Mouse (Mus musculus): Measurements from ENCODE around the gene Myo15b. TPM values are rescaled to one million over a fixed set of nuclear protein-coding genes. Genes with fewer than 3 reads are reported as not detected.

Gene Myo15b
- polyA plus RNA-seq, 1 experiment from 2014 or later: 0.08 TPM

DNA sequence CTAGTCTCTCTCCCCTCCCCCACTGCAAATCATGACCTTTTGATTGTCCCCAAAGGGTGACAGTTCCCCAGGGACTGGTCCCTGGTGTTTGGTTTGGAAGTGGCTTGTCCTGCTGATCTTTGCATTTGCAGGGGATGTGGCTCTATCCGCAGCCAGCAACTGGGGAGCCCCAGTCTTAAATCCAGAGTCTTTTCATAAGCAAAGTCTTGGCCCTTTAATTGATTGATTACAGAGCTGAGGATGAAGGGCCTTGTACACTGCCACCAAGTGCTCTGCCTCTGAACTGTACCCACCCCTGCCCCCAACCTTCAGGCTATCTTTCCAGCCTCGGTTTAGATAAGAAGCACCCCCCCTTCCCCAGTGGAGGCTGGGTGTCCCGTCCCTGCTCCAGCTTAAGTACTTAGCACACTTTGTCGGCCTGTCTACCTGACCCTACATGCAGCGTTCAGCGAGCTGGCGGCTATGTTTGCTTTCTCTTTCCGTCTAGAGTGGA lies 25.1 kb upstream of the Myo15b start:
- H3K9me3 ChIP-seq: no peaks in the 10 kb centered on the region
- peaks cover 9% of the 10 kb centered on the region for H3K4me1 ChIP-seq (replicated peaks)
- 25% methylated on average over 8 of the region's 8 CpGs for WGBS
- H3K9ac ChIP-seq (replicated peaks): no peak overlapping the region
- no peaks in the 10 kb centered on the region for H3K36me3 ChIP-seq
- no peak overlapping the region for H3K27ac ChIP-seq
- no peak overlapping the region for H3K4me2 ChIP-seq (replicated peaks)
- no peak overlapping the region for H3K4me3 ChIP-seq (replicated peaks)
- ATAC-seq: no peak
- H3K27me3 ChIP-seq: peaks cover 62% of the 10 kb centered on the region

DNA sequence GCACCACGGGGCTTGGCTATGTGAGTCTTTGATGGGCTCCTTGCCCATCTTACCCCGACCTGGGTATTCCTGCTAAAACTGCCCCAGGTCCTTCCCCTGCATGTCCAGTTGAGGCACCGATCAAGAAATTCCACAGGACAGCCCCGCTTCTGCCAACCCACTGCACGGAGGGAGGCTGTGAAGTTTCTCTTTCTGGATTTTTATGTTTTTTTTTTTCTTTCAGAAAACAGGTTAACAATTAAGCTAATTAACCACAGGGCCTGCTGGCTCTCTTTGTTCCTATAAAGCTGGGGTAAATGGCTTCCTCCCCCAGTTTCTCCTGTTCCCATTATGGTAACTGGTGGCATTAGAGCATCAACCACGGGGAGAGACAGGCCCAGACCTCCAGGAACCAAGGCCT lies 24.2 kb upstream of the Myo15b start:
- WGBS: 69% methylated on average over 6 of the region's 6 CpGs

DNA sequence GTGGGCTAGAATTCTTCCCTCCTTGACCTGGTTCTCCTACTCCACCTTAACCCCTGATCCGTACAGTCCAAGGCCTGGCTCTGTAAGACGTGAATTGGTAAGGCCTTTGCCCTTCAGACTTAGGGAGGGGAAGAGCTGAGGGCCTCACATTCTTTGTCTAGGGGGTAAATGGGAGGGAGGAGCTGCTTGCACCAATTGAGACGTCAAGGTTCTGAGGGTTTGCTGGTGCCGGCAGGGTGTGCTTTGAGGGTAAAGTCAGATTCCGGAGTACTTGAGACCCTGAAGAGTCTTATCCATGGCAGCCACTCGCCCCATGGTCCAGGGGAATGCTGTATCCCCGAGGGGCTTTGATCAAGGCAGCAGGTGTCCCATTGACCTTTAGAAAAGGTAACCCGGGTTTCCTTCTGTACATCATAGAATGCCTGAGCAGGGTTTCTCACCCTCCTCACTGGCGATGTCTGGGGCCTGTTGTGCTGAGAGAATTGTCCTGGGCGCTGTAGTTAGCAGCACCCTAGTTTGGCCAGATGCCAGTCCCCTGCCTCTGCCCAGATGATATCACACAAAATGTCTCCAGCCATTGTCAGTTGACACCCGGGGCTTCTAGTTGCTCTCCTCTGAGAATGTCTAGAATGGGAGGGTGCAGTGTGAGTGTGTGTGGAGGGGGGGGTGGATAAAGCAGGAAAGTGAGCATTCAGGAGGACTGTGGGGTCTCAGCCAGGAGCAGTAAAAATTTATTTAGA lies 21.4 kb upstream of the Myo15b start:
- peaks cover 26% of the 10 kb centered on the region for H3K27me3 ChIP-seq

More for the DNA sequence above, 24.2 kb upstream of the Myo15b start:
- no peak for ATAC-seq
- H3K9ac ChIP-seq (replicated peaks): no peak overlapping the region
- H3K4me2 ChIP-seq (replicated peaks): no peak overlapping the region
- H3K4me3 ChIP-seq (replicated peaks): no peak overlapping the region
- peaks cover 9% of the 10 kb centered on the region for H3K4me1 ChIP-seq (replicated peaks)
- no peak overlapping the region for H3K27ac ChIP-seq
- no peaks in the 10 kb centered on the region for H3K9me3 ChIP-seq
- H3K27me3 ChIP-seq: peaks cover 54% of the 10 kb centered on the region
- H3K36me3 ChIP-seq: no peaks in the 10 kb centered on the region

DNA sequence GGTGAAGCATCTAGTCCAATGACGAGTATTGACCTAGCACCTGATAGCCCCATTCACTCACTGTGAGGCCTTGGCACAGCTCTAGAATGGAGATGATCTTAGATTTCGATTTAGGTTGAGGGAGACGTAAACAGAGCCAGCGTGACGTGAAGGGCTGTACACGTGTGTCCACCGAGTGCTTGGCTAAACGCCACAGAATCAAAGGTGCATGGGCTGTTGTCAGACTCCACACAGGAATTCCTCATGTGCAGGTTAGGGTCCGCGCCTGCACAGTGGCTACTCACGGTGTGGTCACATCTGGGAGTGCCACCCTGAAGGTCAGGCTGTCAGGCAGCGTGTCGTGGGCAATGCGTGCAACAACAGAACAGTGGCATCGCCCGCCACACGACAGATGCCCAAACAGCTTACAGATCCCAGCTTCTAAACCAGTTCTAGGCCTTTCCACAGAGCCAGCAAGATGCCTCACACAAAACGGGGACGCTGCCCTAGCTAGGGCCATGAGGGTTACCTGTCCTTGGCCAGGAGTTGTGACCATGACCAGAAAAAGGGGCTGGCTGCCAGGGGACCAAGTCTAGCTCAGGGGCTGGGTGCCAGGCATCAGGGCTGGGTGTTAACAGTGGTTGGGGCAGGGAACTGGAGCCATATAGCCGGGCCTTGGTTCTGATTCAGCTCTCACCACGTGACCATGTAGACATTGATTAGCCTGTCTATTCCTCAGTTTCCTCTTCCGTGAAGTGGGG lies 20.4 kb upstream of the Myo15b start:
- 94% methylated on average over 22 of the region's 22 CpGs for WGBS
- no peak overlapping the region for H3K9ac ChIP-seq (replicated peaks)
- no peak overlapping the region for H3K27ac ChIP-seq
- H3K27me3 ChIP-seq: peaks cover 21% of the 10 kb centered on the region
- no peak for ATAC-seq
- H3K4me3 ChIP-seq (replicated peaks): no peak overlapping the region
- H3K9me3 ChIP-seq: no peaks in the 10 kb centered on the region
- peaks cover 15% of the 10 kb centered on the region for H3K4me1 ChIP-seq (replicated peaks)
- H3K36me3 ChIP-seq: no peaks in the 10 kb centered on the region
- no peak overlapping the region for H3K4me2 ChIP-seq (replicated peaks)

More for the DNA sequence above, 21.4 kb upstream of the Myo15b start:
- Histone ChIP-seq H3K4me2 (replicated peaks) (no peak overlapping the region), H3K9ac (replicated peaks) (no peak overlapping the region), H3K4me1 (replicated peaks) (peaks cover 9% of the 10 kb centered on the region), H3K9me3 (no peaks in the 10 kb centered on the region), H3K4me3 (replicated peaks) (no peak overlapping the region), H3K36me3 (no peaks in the 10 kb centered on the region), H3K27ac (no peak overlapping the region)
- no peak for ATAC-seq
- WGBS: 27% methylated on average over 11 of the region's 11 CpGs

DNA sequence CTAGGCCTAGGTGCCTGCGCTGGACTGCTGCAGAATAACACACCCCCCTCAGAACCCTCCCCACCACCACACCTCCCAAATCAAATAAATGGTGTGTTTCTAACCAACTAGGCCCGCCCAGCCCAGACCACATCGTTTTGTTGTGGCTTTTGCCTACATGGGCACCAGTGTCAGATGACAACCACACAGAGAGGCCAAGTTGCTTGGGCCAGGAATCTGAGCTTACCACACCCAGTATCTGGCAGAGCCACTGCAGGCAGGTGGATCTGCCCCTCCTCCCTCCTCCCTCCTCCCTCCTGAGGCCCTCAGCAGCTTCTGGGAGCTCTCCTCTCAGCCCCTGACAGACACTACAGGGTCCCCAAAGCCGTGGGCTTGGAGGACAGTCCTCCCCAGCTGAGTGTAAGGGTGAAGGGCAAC lies 19.3 kb upstream of the Myo15b start:
- WGBS: 59% methylated on average over 4 of the region's 4 CpGs
- Histone ChIP-seq H3K9me3 (no peaks in the 10 kb centered on the region), H3K27me3 (peaks cover 10% of the 10 kb centered on the region), H3K4me1 (replicated peaks) (peaks cover 10% of the 10 kb centered on the region), H3K4me2 (replicated peaks) (no peak overlapping the region), H3K9ac (replicated peaks) (no peak overlapping the region), H3K27ac (no peak overlapping the region), H3K36me3 (no peaks in the 10 kb centered on the region), H3K4me3 (replicated peaks) (no peak overlapping the region)
- no peak for ATAC-seq

DNA sequence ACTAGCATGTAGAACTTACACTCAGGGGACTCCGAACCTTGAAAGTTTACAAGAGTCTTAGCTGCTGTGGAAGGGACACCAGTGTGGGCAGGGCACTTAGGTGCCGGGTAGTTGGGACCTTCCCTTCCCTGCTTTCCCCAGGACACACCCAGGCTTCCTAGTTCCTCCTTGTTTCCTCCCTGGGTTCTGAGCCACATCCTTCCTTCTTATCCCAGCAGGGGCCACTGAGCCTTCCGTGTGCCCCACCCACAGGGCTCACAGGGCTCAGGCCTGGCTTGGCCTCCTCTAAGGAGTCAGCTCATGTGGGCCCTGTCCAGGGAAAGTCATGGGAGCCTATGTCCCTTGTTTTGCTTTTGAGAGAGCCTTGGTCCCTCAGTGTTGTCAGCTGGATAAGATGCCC lies 18.5 kb upstream of the Myo15b start:
- H3K4me2 ChIP-seq (replicated peaks): no peak overlapping the region
- no peaks in the 10 kb centered on the region for H3K36me3 ChIP-seq
- no peak overlapping the region for H3K4me3 ChIP-seq (replicated peaks)
- H3K4me1 ChIP-seq (replicated peaks): peaks cover 12% of the 10 kb centered on the region
- H3K9me3 ChIP-seq: no peaks in the 10 kb centered on the region
- peaks cover 9% of the 10 kb centered on the region for H3K27me3 ChIP-seq
- H3K9ac ChIP-seq (replicated peaks): no peak overlapping the region
- 55% methylated on average over 3 of the region's 3 CpGs for WGBS
- no peak overlapping the region for H3K27ac ChIP-seq
- no peak for ATAC-seq

DNA sequence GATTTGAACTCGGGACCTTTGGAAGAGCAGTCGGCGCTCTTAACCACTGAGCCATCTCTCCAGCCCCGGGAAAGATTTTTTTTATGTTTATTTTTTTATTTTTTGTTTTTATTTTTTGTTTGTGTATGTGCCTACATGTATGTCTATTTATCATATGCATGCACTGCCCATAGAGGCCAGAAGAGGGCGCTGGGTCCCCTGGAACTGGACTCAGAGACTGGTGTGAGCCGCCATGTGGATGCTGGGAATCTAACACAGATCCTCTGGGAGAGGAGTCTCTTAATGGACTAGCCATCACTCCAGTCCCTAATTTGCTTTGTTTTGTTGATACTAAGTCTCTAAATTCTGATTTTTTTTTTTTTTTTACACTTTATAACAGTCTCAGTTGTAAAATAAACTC lies 17.2 kb upstream of the Myo15b start:
- no peak overlapping the region for H3K27ac ChIP-seq
- no peaks in the 10 kb centered on the region for H3K9me3 ChIP-seq
- H3K36me3 ChIP-seq: no peaks in the 10 kb centered on the region
- H3K4me1 ChIP-seq (replicated peaks): 0 out of 2 replicates have a peak, but pooled peaks cover 8% of the 10 kb centered on the region
- no peak overlapping the region for H3K9ac ChIP-seq (replicated peaks)
- H3K4me2 ChIP-seq (replicated peaks): no peak overlapping the region
- ATAC-seq: no peak
- 82% methylated on average over 6 of the region's 6 CpGs for WGBS
- H3K27me3 ChIP-seq: peaks cover 8% of the 10 kb centered on the region
- no peak overlapping the region for H3K4me3 ChIP-seq (replicated peaks)

DNA sequence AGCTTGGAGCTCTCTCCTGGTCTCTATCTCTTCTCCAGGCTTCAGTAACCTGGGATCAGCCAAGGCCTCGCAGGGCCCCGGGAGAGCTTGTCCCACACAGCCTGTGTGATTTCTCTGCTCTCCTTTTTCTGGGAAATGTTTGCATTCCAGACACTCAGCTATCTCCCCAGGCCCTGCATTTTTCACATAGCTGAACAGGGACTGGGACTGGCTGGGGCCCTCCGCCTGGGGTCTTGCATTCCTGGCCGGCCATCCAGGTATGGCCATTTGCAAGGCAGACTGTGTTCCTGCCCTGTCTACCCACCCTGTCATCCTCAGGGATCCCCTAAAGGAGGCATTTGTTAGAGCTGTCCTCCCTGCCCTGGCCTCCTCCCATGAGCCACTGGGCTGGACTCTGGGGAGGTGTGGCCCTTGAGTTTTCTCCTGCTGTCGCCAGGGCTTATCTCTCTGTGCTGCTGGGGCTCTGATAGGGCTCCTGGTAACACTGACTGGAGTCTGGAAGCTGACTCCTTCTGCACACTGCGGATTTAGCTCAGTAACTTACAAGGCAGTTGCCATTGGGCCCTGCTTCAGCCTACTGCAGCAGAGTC lies 16.1 kb upstream of the Myo15b start:
- 19% methylated on average over 6 of the region's 6 CpGs for WGBS
- Histone ChIP-seq H3K27ac (no peak overlapping the region), H3K36me3 (no peaks in the 10 kb centered on the region), H3K27me3 (peaks cover 4% of the 10 kb centered on the region), H3K4me1 (replicated peaks) (0 out of 2 replicates have a peak, but pooled peaks cover 8% of the 10 kb centered on the region), H3K9me3 (no peaks in the 10 kb centered on the region), H3K9ac (replicated peaks) (no peak overlapping the region), H3K4me3 (replicated peaks) (no peak overlapping the region), H3K4me2 (replicated peaks) (no peak overlapping the region)
- ATAC-seq: no peak

DNA sequence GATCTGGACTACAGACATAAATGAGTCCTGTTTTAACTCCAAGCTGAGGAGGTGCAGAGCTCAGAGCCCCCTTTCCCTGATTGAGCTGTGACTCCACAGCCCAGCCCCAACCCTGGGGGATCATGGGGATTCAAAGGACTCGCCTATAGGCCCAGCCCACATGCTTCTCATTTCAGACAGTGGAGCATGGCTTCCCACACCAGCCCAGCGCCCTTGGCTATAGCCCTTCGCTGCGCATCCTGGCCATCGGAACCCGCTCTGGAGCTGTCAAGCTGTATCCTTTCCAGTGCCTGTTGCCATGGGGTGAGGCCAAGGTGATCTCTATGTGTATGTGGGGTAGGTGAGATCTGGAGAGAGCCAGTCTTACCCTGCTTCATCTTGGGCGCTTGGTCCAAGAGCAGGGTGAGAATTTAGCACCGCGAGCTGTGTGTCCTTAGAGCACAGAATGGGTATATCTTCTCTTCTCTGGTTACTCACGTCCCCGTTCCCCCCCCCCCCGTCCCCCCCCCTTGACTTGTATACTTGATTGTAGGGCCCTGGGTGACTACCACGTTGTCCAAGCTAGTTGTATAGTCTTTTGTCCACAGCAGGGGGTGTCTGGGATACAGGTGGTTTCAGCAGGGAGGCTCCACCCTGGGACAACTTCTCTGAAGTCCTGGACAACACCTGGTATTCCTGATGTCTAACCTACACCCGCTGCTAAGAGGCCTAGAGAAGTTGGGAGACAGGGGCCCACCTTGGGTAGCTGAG lies 14.9 kb upstream of the Myo15b start:
- Histone ChIP-seq H3K4me1 (replicated peaks) (0 out of 2 replicates have a peak, but pooled peaks cover 8% of the 10 kb centered on the region), H3K36me3 (no peaks in the 10 kb centered on the region)
- 90% methylated on average over 10 of the region's 14 CpGs for WGBS

DNA sequence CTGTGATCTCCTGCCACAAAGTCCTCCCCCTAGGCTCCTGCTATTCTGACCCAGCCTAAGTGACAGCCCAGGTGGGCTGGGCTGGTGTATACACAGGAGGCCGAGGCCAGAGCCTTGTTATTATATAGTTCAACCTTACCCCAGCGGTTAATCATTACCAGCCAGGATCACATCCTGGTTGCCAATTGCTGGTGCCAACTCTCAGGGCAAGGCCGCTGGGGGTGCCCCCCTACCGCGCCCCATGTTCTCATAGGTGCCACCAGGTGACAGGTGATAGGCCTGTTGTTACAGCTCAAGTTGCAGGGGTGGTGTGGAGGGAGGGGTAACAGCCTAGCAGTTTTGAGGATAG lies 14.3 kb upstream of the Myo15b start:
- Histone ChIP-seq H3K27ac (no peak overlapping the region), H3K36me3 (no peaks in the 10 kb centered on the region), H3K4me2 (replicated peaks) (no peak overlapping the region), H3K9ac (replicated peaks) (no peak overlapping the region), H3K9me3 (no peaks in the 10 kb centered on the region), H3K4me3 (replicated peaks) (no peak overlapping the region), H3K4me1 (replicated peaks) (0 out of 2 replicates have a peak, but pooled peaks cover 8% of the 10 kb centered on the region), H3K27me3 (no peaks in the 10 kb centered on the region)
- 92% methylated on average over 5 of the region's 5 CpGs for WGBS
- ATAC-seq: no peak

More for the DNA sequence above, 14.9 kb upstream of the Myo15b start:
- H3K27me3 ChIP-seq: no peaks in the 10 kb centered on the region
- H3K27ac ChIP-seq: no peak overlapping the region
- ATAC-seq: no peak
- no peak overlapping the region for H3K4me2 ChIP-seq (replicated peaks)
- no peak overlapping the region for H3K9ac ChIP-seq (replicated peaks)
- no peaks in the 10 kb centered on the region for H3K9me3 ChIP-seq
- no peak overlapping the region for H3K4me3 ChIP-seq (replicated peaks)

DNA sequence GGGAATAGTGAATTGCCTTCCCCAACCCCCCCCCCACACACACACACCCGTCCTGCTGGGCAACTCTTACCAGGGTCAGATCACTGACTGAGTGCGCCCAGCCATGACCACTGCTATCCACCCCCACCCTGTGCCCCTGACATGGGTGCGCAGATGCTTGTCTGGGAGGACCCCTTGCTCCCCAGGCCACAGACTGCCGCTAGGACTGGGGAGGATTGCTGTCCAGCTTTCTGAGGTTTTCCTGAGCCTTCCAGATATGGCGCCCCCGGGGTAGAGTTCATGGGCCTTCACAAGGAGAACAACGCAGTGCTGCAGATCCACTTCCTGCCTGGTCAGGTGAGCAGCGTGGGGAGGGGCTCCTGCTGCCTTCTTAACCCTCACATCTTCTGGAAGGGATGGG lies 14.0 kb upstream of the Myo15b start:
- 67% methylated on average over 8 of the region's 8 CpGs for WGBS
- H3K9me3 ChIP-seq: no peaks in the 10 kb centered on the region
- no peaks in the 10 kb centered on the region for H3K27me3 ChIP-seq
- H3K27ac ChIP-seq: no peak overlapping the region
- no peak for ATAC-seq
- no peak overlapping the region for H3K4me2 ChIP-seq (replicated peaks)
- H3K4me1 ChIP-seq (replicated peaks): 0 out of 2 replicates have a peak, but pooled peaks cover 8% of the 10 kb centered on the region
- H3K9ac ChIP-seq (replicated peaks): no peak overlapping the region
- H3K36me3 ChIP-seq: no peaks in the 10 kb centered on the region
- no peak overlapping the region for H3K4me3 ChIP-seq (replicated peaks)

Measured in midbrain, embryonic 13.5 days (tissue).